Mouse (Mus musculus): ENCODE data around the gene Smim26.
"Not testable (repeated sequence)": the region's sequence is repeated elsewhere in the genome, so short reads cannot be mapped to it uniquely, and the experiment has no call there.

The Smim26 gene

GRCm38 (mm10) chr2:144593951-144594651 lies at the start of gene Smim26:
Smim26 (plus strand) TSS chr2:144594054.
- DNase-seq (ENCODE audit: low spot score in 2 of 2), result peak; percentile 73 to 77

- no peak for DNase-seq (ENCODE audit: low spot score in 2 of 2)
Observed at GRCm38 (mm10) chr2:144544630-144545029, 49.2 kb upstream of the Smim26 start.

- no peak for DNase-seq (ENCODE audit: low spot score in 2 of 2)
Observed at GRCm38 (mm10) chr2:144545061-144545460, 48.8 kb upstream of the Smim26 start.

GRCm38 (mm10) chr2:144545481-144545880 lies 48.4 kb upstream of the Smim26 start:
- DNase-seq (ENCODE audit: low spot score in 2 of 2), result no peak

- no peak for DNase-seq (ENCODE audit: low spot score in 2 of 2)
Observed at GRCm38 (mm10) chr2:144547559-144547958, 46.3 kb upstream of the Smim26 start.

GRCm38 (mm10) chr2:144550529-144550928 lies 43.3 kb upstream of the Smim26 start, which contains the start of gene Rbbp9:
Rbbp9 (minus strand) TSS chr2:144550869.
- peak; percentile 34 to 38 for DNase-seq (ENCODE audit: low spot score in 2 of 2)

- no peak for DNase-seq (ENCODE audit: low spot score in 2 of 2)
Observed at GRCm38 (mm10) chr2:144553905-144554304, 39.9 kb upstream of the Smim26 start.

GRCm38 (mm10) chr2:144555286-144555819 lies 38.5 kb upstream of the Smim26 start:
- DNase-seq (ENCODE audit: low spot score in 2 of 2), result no peak

GRCm38 (mm10) chr2:144555820-144556552 lies 37.9 kb upstream of the Smim26 start, which contains the start of gene Sec23b:
Sec23b (plus strand) TSS chr2:144556229.
- peak; percentile 95 for DNase-seq (ENCODE audit: low spot score in 2 of 2)

- DNase-seq (ENCODE audit: low spot score in 2 of 2), result no peak
Observed at GRCm38 (mm10) chr2:144588723-144589122, 5.1 kb upstream of the Smim26 start.

- not testable (repeated sequence) for DNase-seq (ENCODE audit: low spot score in 2 of 2)
Observed at GRCm38 (mm10) chr2:144593036-144593435, 818 bp upstream of the Smim26 start.

- no peak for DNase-seq (ENCODE audit: low spot score in 2 of 2)
Observed at GRCm38 (mm10) chr2:144598006-144598405, 4.2 kb downstream of the Smim26 start.

GRCm38 (mm10) chr2:144599831-144600687 lies 6.2 kb downstream of the Smim26 start, which contains the start of gene Dtd1:
Dtd1 (plus strand) TSS chr2:144599897.
- peak; percentile 88 to 89 for DNase-seq (ENCODE audit: low spot score in 2 of 2)

GRCm38 (mm10) chr2:144601576-144601975 lies 7.7 kb downstream of the Smim26 start:
- DNase-seq (ENCODE audit: low spot score in 2 of 2), result no peak

GRCm38 (mm10) chr2:144613956-144614355 lies 20.1 kb downstream of the Smim26 start:
- DNase-seq (ENCODE audit: low spot score in 2 of 2), result no peak

GRCm38 (mm10) chr2:144617074-144617874 lies 23.4 kb downstream of the Smim26 start:
- no peak for DNase-seq (ENCODE audit: low spot score in 2 of 2)

GRCm38 (mm10) chr2:144621491-144621890 lies 27.6 kb downstream of the Smim26 start:
- DNase-seq (ENCODE audit: low spot score in 2 of 2), result no peak

- no peak for DNase-seq (ENCODE audit: low spot score in 2 of 2)
Observed at GRCm38 (mm10) chr2:144633551-144633950, 39.7 kb downstream of the Smim26 start.

- DNase-seq (ENCODE audit: low spot score in 2 of 2), result no peak
Observed at GRCm38 (mm10) chr2:144634231-144634630, 40.4 kb downstream of the Smim26 start.

GRCm38 (mm10) chr2:144634729-144635128 lies 40.9 kb downstream of the Smim26 start:
- no peak for DNase-seq (ENCODE audit: low spot score in 2 of 2)

Data from spleen, postnatal 36 days (tissue).